Mouse (Mus musculus): ENCODE data around the gene Pgbd5. TPM values are rescaled to one million over a fixed set of nuclear protein-coding genes. Genes with fewer than 3 reads are reported as not detected.
A peak's percentile ranks its signal among the peaks of the same experiment; 100 is the strongest.

Pgbd5 gene
- total and polyA plus RNA-seq, 3 experiments = 0.89 to 3.9 (median 3.1) TPM

DNA sequence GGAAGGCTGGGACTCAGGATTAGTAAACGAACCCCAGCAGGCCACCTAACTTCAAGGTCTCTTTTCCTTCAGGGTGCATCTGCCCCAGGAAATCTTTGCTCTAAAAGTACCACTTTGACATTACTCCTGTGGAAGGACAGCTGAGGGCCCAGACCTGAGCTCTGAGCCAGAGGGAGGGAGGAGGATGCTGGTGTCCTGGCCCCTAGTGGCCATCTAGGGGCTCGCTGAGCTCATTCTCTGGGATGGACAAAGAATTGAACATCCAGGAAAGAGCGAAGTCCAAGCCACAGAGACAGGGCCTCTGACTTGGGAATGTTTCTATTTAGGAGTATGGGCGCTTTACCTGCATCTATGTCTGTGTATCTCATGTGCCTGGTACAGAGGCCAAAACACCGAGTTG lies 87.8 kb downstream of the Pgbd5 start:
- no peak overlapping the region for H3K9ac ChIP-seq (ENCODE audit: insufficient read depth, low read depth)
- DNase-seq (ENCODE audit: extremely low read depth) = no peak
- no peak overlapping the region for H3K4me2 ChIP-seq (ENCODE audit: insufficient read depth, low read depth, poor library complexity, severe bottlenecking)
- TF ChIP-seq MAZ (IDR thresholded peaks at IDR 0.05; ENCODE audit: low read depth, low read length) (no peak), CTCF (conservative IDR thresholded peaks at IDR 0.05 in 1 of 2, IDR thresholded peaks at IDR 0.05 in 1 of 2; ENCODE audit: low read depth in 2 of 2, low read length in 2 of 2) (peak in 1 of 2 experiments; percentile 35; a peak in 2 of 4 replicates)
- dilution Hi-C loops (cut with MboI; ENCODE audit: extremely low pct_ligation_motif_present, extremely low pct_unique_long_range_greater_than_20kb, low sequenced_read_pairs) (no loop called here), in situ Hi-C loops (cut with MboI; ENCODE audit: low pct_ligation_motif_present, low pct_unique_long_range_greater_than_20kb, low sequenced_read_pairs) (loop anchor here (10.0 kb wide), 2 partner anchors 427 to 557 kb away; no protein-coding TSS in a partner anchor)
- no peaks in the 10 kb centered on the region for H3K36me3 ChIP-seq (replicated peaks in 1 of 2; ENCODE audit: control insufficient read depth in 1 of 2, insufficient read depth in 1 of 2, low read length in 1 of 2)
- H3K9me3 ChIP-seq (replicated peaks; ENCODE audit: low read length) = no peaks in the 10 kb centered on the region
- no peaks in the 10 kb centered on the region for H3K27me3 ChIP-seq (replicated peaks)
- H3K4me3 ChIP-seq (replicated peaks in 1 of 3; ENCODE audit: low read depth in 2 of 3, low read length in 2 of 3, poor library complexity in 1 of 3) = no peak overlapping the region
- peaks cover 12 to 35% of the 10 kb centered on the region in 2 experiments for H3K4me1 ChIP-seq (ENCODE audit: control insufficient read depth in 1 of 2, insufficient read depth in 2 of 2)
- H3K79me2 ChIP-seq (replicated peaks; ENCODE audit: control insufficient read depth, extremely low read depth, insufficient read depth, poor library complexity, severe bottlenecking) = no peaks in the 10 kb centered on the region
- H3K27ac ChIP-seq (ENCODE audit: insufficient read depth, low read depth) = no peak overlapping the region

GRCm38 (mm10) chr8:124349663-124350062 lies 89.8 kb downstream of the Pgbd5 start:
- no peaks in the 10 kb centered on the region for H3K27me3 ChIP-seq (replicated peaks)
- H3K79me2 ChIP-seq (replicated peaks; ENCODE audit: control insufficient read depth, extremely low read depth, insufficient read depth, poor library complexity, severe bottlenecking) = no peaks in the 10 kb centered on the region
- no peak overlapping the region for H3K4me3 ChIP-seq (replicated peaks in 1 of 3; ENCODE audit: low read depth in 2 of 3, low read length in 2 of 3, poor library complexity in 1 of 3)
- H3K27ac ChIP-seq (ENCODE audit: insufficient read depth, low read depth) = no peak overlapping the region
- H3K9me3 ChIP-seq (replicated peaks; ENCODE audit: low read length) = no peaks in the 10 kb centered on the region
- H3K9ac ChIP-seq (ENCODE audit: insufficient read depth, low read depth) = no peak overlapping the region
- H3K36me3 ChIP-seq (replicated peaks in 1 of 2; ENCODE audit: control insufficient read depth in 1 of 2, insufficient read depth in 1 of 2, low read length in 1 of 2) = peaks cover 7 to 10% of the 10 kb centered on the region in 2 experiments
- dilution Hi-C loops (cut with MboI; ENCODE audit: extremely low pct_ligation_motif_present, extremely low pct_unique_long_range_greater_than_20kb, low sequenced_read_pairs) = no loop called here
- no peak overlapping the region for H3K4me2 ChIP-seq (ENCODE audit: insufficient read depth, low read depth, poor library complexity, severe bottlenecking)
- in situ Hi-C loops (cut with MboI; ENCODE audit: low pct_ligation_motif_present, low pct_unique_long_range_greater_than_20kb, low sequenced_read_pairs) = loop anchor here (5.0 to 10.0 kb wide), 3 partner anchors 297 to 555 kb away; no protein-coding TSS in a partner anchor
- H3K4me1 ChIP-seq (ENCODE audit: control insufficient read depth in 1 of 2, insufficient read depth in 2 of 2) = peaks cover 22 to 55% of the 10 kb centered on the region in 2 experiments
- peak; percentile 60 for DNase-seq (ENCODE audit: extremely low read depth)
- TF ChIP-seq RAD21 (IDR thresholded peaks at IDR 0.05; ENCODE audit: low read depth, low read length) (peak; percentile 99), MAZ (IDR thresholded peaks at IDR 0.05; ENCODE audit: low read depth, low read length) (no peak), ZMIZ1 (IDR thresholded peaks at IDR 0.05; ENCODE audit: low read depth, low read length) (no peak), CHD2 (IDR thresholded peaks at IDR 0.05; ENCODE audit: low read length) (no peak), JUND (conservative IDR thresholded peaks at IDR 0.05; ENCODE audit: low read depth, low read length) (no peak), EP300 (IDR thresholded peaks at IDR 0.05; ENCODE audit: low read length) (no peak), POLR2A (IDR thresholded peaks at IDR 0.05; ENCODE audit: low read depth, low read length) (no peak), RCOR1 (conservative IDR thresholded peaks at IDR 0.05; ENCODE audit: low read depth, low read length) (no peak), SIN3A (IDR thresholded peaks at IDR 0.05; ENCODE audit: low read length) (peak; percentile 49; the same call in 1 of the 2 replicates), ZNF384 (IDR thresholded peaks at IDR 0.05; ENCODE audit: low read depth, low read length) (no peak), USF2 (conservative IDR thresholded peaks at IDR 0.05; ENCODE audit: low read depth, low read length) (no peak), CTCF (conservative IDR thresholded peaks at IDR 0.05 in 1 of 2, IDR thresholded peaks at IDR 0.05 in 1 of 2; ENCODE audit: low read depth in 2 of 2, low read length in 2 of 2) (peak; percentile 94 to 97), JUN (IDR thresholded peaks at IDR 0.05; ENCODE audit: insufficient read depth, low read depth, low read length) (no peak), TCF12 (IDR thresholded peaks at IDR 0.05; ENCODE audit: low read depth, low read length) (peak; percentile 31; the same call in 1 of the 2 replicates), MEF2A (IDR thresholded peaks at IDR 0.05; ENCODE audit: borderline replicate concordance, low read depth, low read length) (peak; percentile 30; the same call in 1 of the 2 replicates), ELF1 (IDR thresholded peaks at IDR 0.05; ENCODE audit: low read depth, low read length) (no peak), MAX (IDR thresholded peaks at IDR 0.05; ENCODE audit: low read length) (no peak), POLR2AphosphoS2 (IDR thresholded peaks at IDR 0.05; ENCODE audit: low read depth, low read length) (no peak), KAT2A (IDR thresholded peaks at IDR 0.05; ENCODE audit: insufficient replicate concordance, low read length) (no peak), HCFC1 (IDR thresholded peaks at IDR 0.05; ENCODE audit: low read depth, low read length) (no peak), ZKSCAN1 (IDR thresholded peaks at IDR 0.05; ENCODE audit: borderline replicate concordance, low read depth, low read length) (no peak), ZC3H11A (IDR thresholded peaks at IDR 0.05; ENCODE audit: low read depth, low read length) (peak; percentile 95), BHLHE40 (IDR thresholded peaks at IDR 0.05; ENCODE audit: low read depth, low read length) (peak; percentile 19; the same call in 1 of the 2 replicates), NRF1 (IDR thresholded peaks at IDR 0.05; ENCODE audit: low read depth, low read length) (no peak), ETS1 (conservative IDR thresholded peaks at IDR 0.05; ENCODE audit: low read depth, low read length) (no peak), SMC3 (IDR thresholded peaks at IDR 0.05; ENCODE audit: low read depth, low read length) (peak; percentile 94), NELFE (IDR thresholded peaks at IDR 0.05; ENCODE audit: low read depth, low read length) (no peak), MXI1 (IDR thresholded peaks at IDR 0.05; ENCODE audit: low read depth, low read length) (no peak), TBP (conservative IDR thresholded peaks at IDR 0.05; ENCODE audit: low read depth, low read length) (no peak), PAX5 (IDR thresholded peaks at IDR 0.05; ENCODE audit: low read length) (no peak), IRF4 (IDR thresholded peaks at IDR 0.05; ENCODE audit: low read depth, low read length) (peak; percentile 24; the same call in 1 of the 2 replicates), UBTF (IDR thresholded peaks at IDR 0.05; ENCODE audit: low read depth, low read length) (no peak), MAFK (IDR thresholded peaks at IDR 0.05; ENCODE audit: insufficient replicate concordance, low read length) (0 out of 2 replicates have a peak, but pooled peaks have one; percentile 17)

Measured in CH12.LX (cell line).